Mouse (Mus musculus) megakaryocyte, embryonic 14.5 days (primary cell): ENCODE data around the gene Gm20388. TPM values are rescaled to one million over a fixed set of nuclear protein-coding genes. Genes with fewer than 3 reads are reported as not detected.
A peak's percentile ranks its signal among the peaks of the same experiment; 100 is the strongest.

ENCODE experiments used
- H3K27me3 ChIP-seq: replicated peaks from 2 replicates; pipeline ENCODE3; 2012; ENCODE audit warnings: inconsistent platforms
- H3K36me3 ChIP-seq: replicated peaks from 2 replicates; pipeline ENCODE3; 2012; ENCODE audit warnings: low read length, inconsistent platforms, mixed read lengths
- H3K4me1 ChIP-seq: 2 replicates; pipeline ENCODE4 v1.6.1; 2012; ENCODE audit warnings: inconsistent platforms
- H3K4me3 ChIP-seq: replicated peaks from 2 replicates; pipeline ENCODE3; 2012; ENCODE audit warnings: moderate library complexity, mild to moderate bottlenecking, inconsistent platforms
- H3K9me3 ChIP-seq: 2 replicates; pipeline ENCODE4 v1.6.1; 2012; ENCODE audit warnings: inconsistent platforms
- FLI1 ChIP-seq: IDR thresholded peaks from 2 replicates; pipeline ENCODE4 v1.6.1; 2012; ENCODE audit warnings: low read length, inconsistent platforms, mixed read lengths
- GATA1 ChIP-seq: IDR thresholded peaks from 3 replicates; pipeline ENCODE4 v1.6.1; 2012; ENCODE audit warnings: mixed read lengths, low read length, inconsistent platforms, borderline replicate concordance
- polyA plus RNA-seq: library from polyadenylated mRNA; stranded (reverse); fragments of >175 nt; gene quantifications from 2 replicates; pipeline ENCODE4 v1.2.3, GENCODE M21; 2012; ENCODE audit warnings: low replicate concordance; ENCODE audit not compliant: insufficient read depth

Gene Gm20388
- polyA plus RNA-seq, 1 experiment: 111 TPM

- Histone ChIP-seq H3K9me3 (no peaks in the 10 kb centered on the region), H3K36me3 (no peaks in the 10 kb centered on the region), H3K27me3 (peaks cover 16% of the 10 kb centered on the region), H3K4me1 (peaks cover 94% of the 10 kb centered on the region), H3K4me3 (no peak overlapping the region)
- TF ChIP-seq GATA1: no peak
- no peak for TF ChIP-seq FLI1
These were observed 559.5 kb downstream of the Gm20388 start for GRCm38 (mm10) chr8:120470170-120470569.

- Histone ChIP-seq H3K4me3 (no peak overlapping the region), H3K27me3 (peaks cover 16% of the 10 kb centered on the region), H3K36me3 (no peaks in the 10 kb centered on the region), H3K4me1 (peaks cover 94% of the 10 kb centered on the region), H3K9me3 (no peaks in the 10 kb centered on the region)
- TF ChIP-seq GATA1: no peak
- no peak for TF ChIP-seq FLI1
These were observed 560.5 kb downstream of the Gm20388 start for GRCm38 (mm10) chr8:120471166-120471565.

DNA sequence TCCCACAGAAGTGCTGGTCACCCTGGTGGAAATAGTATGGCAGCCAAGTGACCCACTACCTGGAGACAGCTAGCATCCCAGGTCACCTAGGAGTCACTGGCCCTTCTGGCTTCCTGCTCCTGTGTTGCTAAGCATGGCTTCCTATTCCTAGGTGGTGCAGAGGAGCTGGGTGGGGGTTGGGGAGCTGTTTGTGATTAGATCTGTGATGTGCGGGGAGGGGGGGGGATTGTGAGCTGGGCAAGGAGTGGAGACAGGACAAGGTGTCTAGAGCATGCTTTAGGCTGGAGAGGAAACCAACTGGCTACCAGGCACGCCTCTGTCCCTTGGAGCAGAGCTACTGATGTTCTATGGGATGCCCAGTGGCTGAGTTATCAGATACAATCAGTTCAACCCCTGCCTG lies 561.1 kb downstream of the Gm20388 start:
- no peak for TF ChIP-seq FLI1
- no peaks in the 10 kb centered on the region for H3K9me3 ChIP-seq
- peaks cover 94% of the 10 kb centered on the region for H3K4me1 ChIP-seq

DNA sequence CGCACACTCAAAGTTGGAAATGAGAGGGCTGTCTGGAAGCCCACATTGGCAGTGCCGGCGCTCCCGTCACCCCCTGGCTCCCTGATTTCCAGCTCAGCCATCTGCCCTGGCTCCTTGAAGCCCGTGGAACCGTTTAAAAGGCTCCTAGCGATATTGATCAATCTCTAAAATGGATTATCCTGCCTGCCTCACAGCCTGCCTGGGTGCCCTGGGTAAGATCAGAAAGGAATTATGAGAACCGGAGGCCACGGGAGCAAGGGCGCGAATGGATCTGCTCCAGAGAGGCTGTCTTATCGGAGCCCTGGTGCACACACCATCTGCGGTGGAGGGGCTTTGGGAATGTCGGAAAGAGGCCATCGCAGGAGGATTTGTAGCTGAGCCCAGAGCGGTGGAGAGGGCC lies 561.6 kb downstream of the Gm20388 start:
- Histone ChIP-seq H3K9me3 (no peaks in the 10 kb centered on the region), H3K4me3 (no peak overlapping the region), H3K36me3 (no peaks in the 10 kb centered on the region), H3K4me1 (peaks cover 94% of the 10 kb centered on the region), H3K27me3 (peaks cover 11% of the 10 kb centered on the region)
- TF ChIP-seq FLI1: no peak
- TF ChIP-seq GATA1: no peak

More for the DNA sequence above, 561.1 kb downstream of the Gm20388 start:
- H3K4me3 ChIP-seq: no peak overlapping the region
- peaks cover 15% of the 10 kb centered on the region for H3K27me3 ChIP-seq
- no peaks in the 10 kb centered on the region for H3K36me3 ChIP-seq

GRCm38 (mm10) chr8:120473729-120474364 lies 563.2 kb downstream of the Gm20388 start:
- H3K4me1 ChIP-seq: peaks cover 93% of the 10 kb centered on the region
- H3K27me3 ChIP-seq: no peaks in the 10 kb centered on the region
- H3K36me3 ChIP-seq: no peaks in the 10 kb centered on the region
- TF ChIP-seq GATA1 (no peak), FLI1 (no peak)
- no peak overlapping the region for H3K4me3 ChIP-seq
- no peaks in the 10 kb centered on the region for H3K9me3 ChIP-seq

DNA sequence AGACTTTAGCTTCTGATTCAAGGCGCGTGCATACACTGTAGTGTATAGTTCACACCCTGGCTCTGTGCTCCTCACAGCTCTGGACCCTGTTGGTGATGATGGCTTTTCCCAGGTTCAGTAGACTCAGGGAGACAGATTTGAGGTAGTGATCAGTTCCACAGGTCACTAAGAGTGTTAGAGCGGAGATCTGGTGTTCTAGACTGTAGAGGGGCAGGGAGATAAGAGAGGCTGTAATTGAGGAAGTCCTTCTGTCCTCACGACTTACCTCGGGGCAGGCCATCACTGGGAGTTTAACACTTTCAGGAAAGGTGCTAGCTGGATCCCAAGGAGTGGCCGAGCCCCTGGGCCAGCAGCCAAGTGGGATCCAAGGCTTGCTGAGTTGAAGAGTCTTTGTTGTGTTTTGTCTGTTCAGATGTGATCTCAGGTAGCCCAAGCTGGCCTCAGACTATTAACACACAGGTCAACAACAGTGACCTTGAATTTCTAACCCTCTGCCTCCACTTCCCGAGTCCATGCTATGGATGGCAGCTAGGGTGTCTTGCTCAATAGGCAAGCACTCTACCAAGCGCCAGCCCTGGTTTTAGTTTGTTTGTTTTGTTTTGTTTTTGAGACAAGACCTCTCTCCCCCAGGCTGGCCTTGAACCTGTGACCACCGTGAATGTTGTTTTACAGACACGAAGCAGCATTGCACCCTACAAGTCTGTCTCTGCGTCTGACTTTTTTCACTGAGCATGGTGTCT lies 564.0 kb downstream of the Gm20388 start:
- no peak for TF ChIP-seq GATA1
- TF ChIP-seq FLI1: no peak
- H3K9me3 ChIP-seq: no peaks in the 10 kb centered on the region
- peaks cover 95% of the 10 kb centered on the region for H3K4me1 ChIP-seq
- H3K4me3 ChIP-seq: no peak overlapping the region
- H3K36me3 ChIP-seq: no peaks in the 10 kb centered on the region
- H3K27me3 ChIP-seq: no peaks in the 10 kb centered on the region

DNA sequence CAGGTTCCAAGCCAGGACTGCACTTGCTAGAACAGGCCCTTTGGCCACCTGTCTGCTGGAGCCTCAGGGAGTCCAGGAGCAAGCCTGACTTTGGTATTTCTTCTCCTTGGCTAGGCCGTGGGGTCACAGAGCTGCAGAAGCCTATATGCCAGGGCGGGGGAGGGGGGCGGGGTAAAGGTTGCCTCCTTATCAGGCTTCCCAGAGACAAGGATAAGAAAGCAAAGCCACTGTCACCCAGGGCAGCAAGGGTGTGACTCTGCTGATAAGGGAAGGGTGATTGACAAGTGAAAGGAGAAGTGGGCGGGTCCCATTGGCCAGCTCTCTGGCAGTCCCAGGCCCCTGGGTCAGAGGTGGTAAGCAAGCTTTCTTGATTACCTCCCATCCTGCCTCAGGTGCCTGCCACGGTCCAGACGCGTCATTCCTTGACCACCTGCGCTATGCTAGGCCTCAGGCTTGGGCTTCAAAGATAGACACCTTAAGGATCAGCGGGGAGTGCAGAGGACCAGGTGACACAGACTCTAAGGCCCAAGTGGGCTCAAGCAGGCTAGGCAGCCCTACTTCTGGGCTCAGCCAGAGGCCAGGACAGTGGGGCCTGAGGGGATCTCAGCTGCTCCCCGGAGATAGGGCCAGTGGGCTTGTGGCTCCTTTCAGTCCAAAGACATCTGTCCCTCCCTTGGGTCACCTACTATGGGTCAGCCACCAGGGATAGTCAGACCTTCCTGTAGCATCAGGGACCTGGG lies 565.0 kb downstream of the Gm20388 start:
- Histone ChIP-seq H3K36me3 (no peaks in the 10 kb centered on the region), H3K9me3 (no peaks in the 10 kb centered on the region), H3K4me1 (peaks cover 95% of the 10 kb centered on the region), H3K4me3 (peak overlapping the region; percentile 84), H3K27me3 (no peaks in the 10 kb centered on the region)
- TF ChIP-seq GATA1: no peak
- TF ChIP-seq FLI1: no peak

GRCm38 (mm10) chr8:120476711-120477575 lies 566.3 kb downstream of the Gm20388 start:
- no peaks in the 10 kb centered on the region for H3K27me3 ChIP-seq
- H3K4me1 ChIP-seq: peaks cover 95% of the 10 kb centered on the region
- TF ChIP-seq FLI1 (no peak), GATA1 (no peak)
- no peaks in the 10 kb centered on the region for H3K9me3 ChIP-seq
- peaks cover under 1% of the 10 kb centered on the region for H3K36me3 ChIP-seq
- H3K4me3 ChIP-seq: peak overlapping the region; percentile 84

- Histone ChIP-seq H3K4me1 (peaks cover 99% of the 10 kb centered on the region), H3K27me3 (no peaks in the 10 kb centered on the region), H3K4me3 (no peak overlapping the region), H3K36me3 (peaks cover 9% of the 10 kb centered on the region), H3K9me3 (no peaks in the 10 kb centered on the region)
- TF ChIP-seq GATA1: no peak
- no peak for TF ChIP-seq FLI1
These were observed 568.1 kb downstream of the Gm20388 start for GRCm38 (mm10) chr8:120478754-120479153.
